Mouse (Mus musculus) mature B cell (primary cell): ENCODE data around the gene Fam196b.

Experiments used
- in situ Hi-C: fragments of 300-500 bp; cut with MboI; formaldehyde crosslinking; loops from 2 replicates; pipeline ENCODE4 v1.14.3; 2019

Gene Fam196b

GRCm38 (mm10) chr11:34314534-34315379 lies at the start of gene Fam196b:
Gene Fam196b, plus strand, starts transcription at chr11:34314822.
- in situ Hi-C loops, result no loop called here

- in situ Hi-C loops, result no loop called here
Measured at GRCm38 (mm10) chr11:34272016-34272415, 42.6 kb upstream of the Fam196b start.

- in situ Hi-C loops, result no loop called here
Measured at GRCm38 (mm10) chr11:34275941-34276340, 38.7 kb upstream of the Fam196b start.

GRCm38 (mm10) chr11:34276363-34277046 lies 38.1 kb upstream of the Fam196b start:
- in situ Hi-C loops, result no loop called here

- in situ Hi-C loops, result no loop called here
Measured at GRCm38 (mm10) chr11:34277047-34277445, 37.6 kb upstream of the Fam196b start.

GRCm38 (mm10) chr11:34284124-34284808 lies 30.4 kb upstream of the Fam196b start:
- in situ Hi-C loops, result no loop called here

GRCm38 (mm10) chr11:34290265-34290664 lies 24.4 kb upstream of the Fam196b start:
- in situ Hi-C loops, result no loop called here

GRCm38 (mm10) chr11:34290708-34291107 lies 23.9 kb upstream of the Fam196b start:
- in situ Hi-C loops, result no loop called here

- in situ Hi-C loops, result no loop called here
Measured at GRCm38 (mm10) chr11:34291304-34291703, 23.3 kb upstream of the Fam196b start.

- in situ Hi-C loops, result no loop called here
Measured at GRCm38 (mm10) chr11:34297698-34298378, 16.8 kb upstream of the Fam196b start.

- in situ Hi-C loops, result no loop called here
Measured at GRCm38 (mm10) chr11:34299550-34299949, 15.1 kb upstream of the Fam196b start.

GRCm38 (mm10) chr11:34300064-34300463 lies 14.6 kb upstream of the Fam196b start:
- in situ Hi-C loops, result no loop called here

- in situ Hi-C loops, result no loop called here
Measured at GRCm38 (mm10) chr11:34306231-34306630, 8.4 kb upstream of the Fam196b start.

GRCm38 (mm10) chr11:34308731-34309130 lies 5.9 kb upstream of the Fam196b start:
- in situ Hi-C loops, result no loop called here

GRCm38 (mm10) chr11:34309360-34309759 lies 5.3 kb upstream of the Fam196b start:
- in situ Hi-C loops, result no loop called here

- in situ Hi-C loops, result no loop called here
Measured at GRCm38 (mm10) chr11:34311717-34312116, 2.9 kb upstream of the Fam196b start.

- in situ Hi-C loops, result no loop called here
Measured at GRCm38 (mm10) chr11:34312208-34312607, 2.4 kb upstream of the Fam196b start.

- in situ Hi-C loops, result no loop called here
Measured at GRCm38 (mm10) chr11:34315383-34315782, 761 bp downstream of the Fam196b start.

GRCm38 (mm10) chr11:34316176-34316575 lies 1.6 kb downstream of the Fam196b start:
- in situ Hi-C loops, result no loop called here

GRCm38 (mm10) chr11:34317001-34317400 lies 2.4 kb downstream of the Fam196b start:
- in situ Hi-C loops, result no loop called here

GRCm38 (mm10) chr11:34319282-34319681 lies 4.7 kb downstream of the Fam196b start:
- in situ Hi-C loops, result no loop called here

GRCm38 (mm10) chr11:34323664-34324063 lies 9.0 kb downstream of the Fam196b start:
- in situ Hi-C loops, result no loop called here
